Mouse (Mus musculus) thymus, adult 2 months (tissue): ENCODE data around the gene Fxyd7.

Experiments used
- CTCF ChIP-seq: fragments of 200-500 bp; IDR thresholded peaks from 2 replicates; pipeline ENCODE4 v1.5.1; 2012; ENCODE audit warnings: mild to moderate bottlenecking, control low read depth, low read length, moderate library complexity, borderline replicate concordance; ENCODE audit not compliant: control insufficient read depth, poor library complexity, insufficient read depth; ENCODE audit errors: extremely low read depth
- POLR2A ChIP-seq: fragments of 200-500 bp; IDR thresholded peaks from 2 replicates; pipeline ENCODE4 v1.6.1; 2012; ENCODE audit warnings: mild to moderate bottlenecking, low read length, control low read depth, moderate library complexity; ENCODE audit not compliant: control insufficient read depth, poor library complexity, insufficient read depth; ENCODE audit errors: extremely low read depth

GRCm38 (mm10) chr7:31041023-31041407 lies 10.3 kb downstream of the Fxyd7 start:
- peak; percentile 44; the same call in 1 of the 2 replicates for TF ChIP-seq CTCF
- no peak for TF ChIP-seq POLR2A
